Comparison of ENCODE assay signal across 8 mouse cellular contexts in genomic region chr4:46450519-46451131, GRCm38 (mm10). TPM values are rescaled to one million over a fixed set of nuclear protein-coding genes. Genes with fewer than 3 reads are reported as not detected.
A peak's percentile ranks its signal among the peaks of the same experiment; 100 is the strongest.
DNase-seq lines count a peak whose midpoint lies in the region; ATAC-seq lines count a peak whose summit lies in the region.

Gene Anp32b (plus strand): TSS chr4:46450902.

- no peaks in the 10 kb centered on the region for H3K27me3 ChIP-seq in hindbrain, embryonic 12.5 days

- H3K36me3 ChIP-seq in hindbrain, embryonic 12.5 days = no peaks in the 10 kb centered on the region

- peak within 1 kb of the TSS; percentile 99 for H3K9ac ChIP-seq in hindbrain, embryonic 12.5 days

- H3K4me3 ChIP-seq in hindbrain, embryonic 12.5 days = peak within 1 kb of the TSS; percentile 94

- peaks cover 23% of the 10 kb centered on the region for H3K4me1 ChIP-seq in hindbrain, embryonic 12.5 days

- H3K27ac ChIP-seq in hindbrain, embryonic 12.5 days = peak within 1 kb of the TSS; percentile 99

- no peaks in the 10 kb centered on the region for H3K9me3 ChIP-seq in hindbrain, embryonic 12.5 days (replicated peaks)

- peak; percentile 95 for ATAC-seq in hindbrain, embryonic 12.5 days (ENCODE audit: low FRiP score)

- peak within 1 kb of the TSS; percentile 81 for H3K4me2 ChIP-seq in hindbrain, embryonic 12.5 days (replicated peaks)

- DNase-seq in MN1 (ENCODE audit: low spot score) = peak; percentile 94
- DNase-seq in cerebellum, adult 9-10 months = peak; percentile 90
- DNase-seq in frontal cortex, adult 2 months (ENCODE audit: extremely low spot score in 1 of 2, low spot score in 1 of 2) = peak; percentile 78 to 92
- peak; percentile 93 to 95 for DNase-seq in layer of hippocampus, postnatal 14 days (ENCODE audit: low spot score in 2 of 2)
- peak; percentile 94 for DNase-seq in lung, postnatal 14 days
- peak; percentile 71 for DNase-seq in retina, adult 2 months (ENCODE audit: low read depth, low spot score)
- DNase-seq in thymus, postnatal 36 days = peak; percentile 95 to 96

- under 1% methylated on average over 62 of the region's 66 CpGs for WGBS in hindbrain, embryonic 12.5 days

RNA-seq across cellular contexts. Expression of gene Anp32b, which starts in this region (rescaled TPM):
- polyA plus RNA-seq in frontal cortex, adult 2 months (2012; rRNA removed) = 57.1 and 58.3 TPM in 2 replicates
- polyA plus RNA-seq in hindbrain, embryonic 12.5 days (2016; fragmentation: Nextera tagmentation; extraction: Ambion mirVana) = 207 and 211 TPM in 2 replicates
- total RNA-seq in layer of hippocampus, postnatal 14 days (2021) = 10 to 100 TPM; 47.2 to 52.9 TPM

Comparison
In these comparisons a context has a peak if more than half of its experiments do, and no peak if none do; other contexts are left out.
1. Peak in every context shown above with its lines: DNase-seq, ATAC-seq, H3K4me3 ChIP-seq and H3K27ac ChIP-seq.